Mouse (Mus musculus): ENCODE measurements around the gene Hap1.

Hap1 gene

DNA sequence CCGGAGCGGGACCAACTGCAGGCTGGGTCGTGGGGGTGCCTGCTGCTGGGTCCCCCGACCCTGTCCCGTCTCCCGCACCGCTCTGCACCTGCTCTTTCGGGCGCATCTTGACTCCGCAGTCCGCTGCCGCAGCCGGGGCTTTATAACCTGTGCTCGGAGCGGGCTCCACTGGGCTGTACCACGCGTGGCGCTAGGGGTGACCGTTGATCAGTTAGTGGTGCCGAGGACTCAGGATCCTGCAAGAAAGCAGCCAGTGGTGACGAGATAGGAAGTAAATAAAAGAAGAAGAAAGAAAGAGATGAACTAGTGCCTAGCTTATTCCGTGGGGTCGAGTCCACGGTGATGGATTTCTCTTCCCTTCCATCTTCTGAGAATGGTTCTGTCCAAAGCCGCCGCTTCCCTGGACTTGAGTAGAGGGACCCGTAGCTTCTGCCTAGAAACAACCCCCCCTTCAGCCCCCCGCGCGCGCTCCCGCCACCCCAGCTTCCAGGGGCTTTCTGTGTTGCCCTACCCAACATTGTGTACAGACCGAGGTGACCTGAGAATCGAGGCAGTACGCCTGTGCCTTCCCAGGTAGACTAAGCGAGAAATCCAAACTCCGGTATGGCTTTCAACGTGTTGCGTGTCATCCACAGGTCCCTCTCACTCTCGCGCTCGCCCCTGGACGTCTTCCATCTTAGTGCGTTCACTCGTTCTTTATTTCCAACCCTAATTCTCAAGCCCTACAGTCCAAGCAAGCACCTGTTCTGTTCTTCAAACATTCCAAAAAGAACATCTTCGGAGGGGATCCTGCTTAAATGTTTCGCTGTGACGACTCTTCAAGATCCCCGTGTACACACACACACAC, at the start of gene Hap1:
Gene Hap1, minus strand, starts transcription at position 157 of the 847 bp plus-strand sequence.
- DNase-seq: peak; percentile 69

DNA sequence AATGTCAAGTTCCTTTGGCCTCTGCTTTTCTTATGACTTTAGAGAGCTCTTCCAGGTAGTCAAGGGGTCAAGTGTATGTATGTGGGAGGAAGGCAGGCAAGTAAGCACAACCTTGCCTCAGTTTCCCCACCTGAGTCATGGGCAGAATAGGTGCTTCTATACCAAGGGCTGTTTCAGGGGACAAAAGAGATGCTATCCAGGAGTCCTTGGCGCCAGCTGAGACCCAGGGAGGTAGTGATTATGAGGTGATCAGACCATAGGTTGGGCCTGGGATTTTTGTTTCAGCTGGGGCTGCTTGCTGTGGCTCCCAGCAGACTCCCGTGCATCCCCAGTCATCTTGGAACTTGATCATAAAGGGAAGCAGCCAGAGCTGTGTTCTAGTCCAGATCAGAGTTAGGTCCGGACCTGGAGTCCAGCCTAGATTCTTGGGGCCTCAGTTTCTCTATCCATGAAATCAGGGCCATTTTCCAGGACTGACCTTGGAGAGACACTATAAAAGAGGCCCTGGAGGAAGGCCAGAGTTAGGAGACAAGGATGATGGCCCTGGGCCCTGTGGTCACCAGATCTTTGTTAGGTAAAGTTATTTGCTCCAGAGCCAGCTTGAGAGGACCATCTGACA, 48.6 kb upstream of the Hap1 start:
- DNase-seq: no peak

DNA sequence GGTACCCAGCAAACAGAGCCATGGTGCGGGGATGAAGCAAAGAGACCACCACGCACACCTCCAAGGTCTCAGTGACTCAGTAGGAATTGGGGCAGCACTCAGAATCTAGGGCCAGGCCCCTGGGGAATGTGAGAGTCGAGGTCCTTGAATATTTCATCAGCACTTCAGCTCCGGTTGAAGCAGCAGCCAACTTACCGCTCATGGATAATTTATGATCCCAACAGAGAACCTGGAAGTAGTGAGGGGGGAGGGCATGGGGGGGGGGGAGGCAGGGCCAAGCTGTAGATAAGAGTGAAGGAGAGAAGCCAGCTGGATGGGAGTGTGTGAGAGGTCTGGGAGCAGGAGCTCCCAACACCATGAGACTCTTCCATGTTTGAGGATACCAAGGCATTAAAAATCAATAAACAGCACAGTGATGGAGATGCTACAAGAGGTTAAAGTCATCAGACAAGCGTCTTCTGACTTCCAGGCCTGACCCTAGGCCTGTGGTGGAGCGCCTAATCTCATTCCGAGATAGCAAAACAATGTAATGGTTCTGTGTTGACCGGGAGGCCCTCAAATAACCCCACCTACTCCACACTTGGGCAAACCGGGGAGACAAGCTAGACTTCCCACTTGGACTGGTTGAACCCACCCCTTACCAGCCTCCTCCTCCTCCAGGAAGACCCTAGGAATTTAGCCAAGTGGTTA, 47.7 kb upstream of the Hap1 start:
- no peak for DNase-seq

DNA sequence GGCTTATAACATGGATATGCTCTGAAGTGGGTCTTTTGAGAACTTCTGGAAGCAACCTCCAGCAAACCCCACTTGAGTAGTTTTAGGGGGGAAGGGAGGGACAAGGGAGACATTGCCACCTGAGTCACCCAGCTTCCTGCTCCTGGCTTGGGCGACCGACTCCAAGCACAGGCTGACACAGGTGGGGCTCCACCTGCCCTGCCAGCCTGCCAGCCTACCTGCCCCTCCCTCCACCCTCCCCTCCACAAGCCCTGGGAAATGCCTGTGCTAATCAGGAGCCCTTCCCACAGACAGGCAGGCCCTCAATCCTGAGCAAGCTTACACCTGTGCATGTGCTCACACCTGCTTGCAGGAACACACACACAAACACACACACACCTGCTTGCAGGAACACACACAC, 46.8 kb upstream of the Hap1 start:
- DNase-seq: no peak

DNA sequence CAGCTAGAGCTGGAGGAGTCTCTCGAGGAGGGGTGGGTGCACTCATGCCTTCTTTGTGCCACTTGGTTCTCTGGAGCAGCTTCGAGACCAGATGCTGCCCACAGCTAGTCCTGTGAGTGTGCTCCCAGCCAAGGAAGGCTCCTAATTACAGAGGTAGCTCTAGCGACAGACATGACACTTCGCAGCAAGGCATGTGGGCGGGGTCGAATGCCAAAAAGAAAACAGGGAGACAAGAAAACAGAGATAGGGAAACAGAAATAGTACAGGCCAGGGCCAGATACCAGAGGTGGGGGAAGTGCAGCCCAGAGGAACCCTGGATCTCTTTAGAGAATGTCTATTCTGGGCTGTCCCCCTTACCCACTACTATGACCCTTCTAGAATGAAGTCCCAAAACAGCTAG, 46.3 kb upstream of the Hap1 start:
- no peak for DNase-seq

DNA sequence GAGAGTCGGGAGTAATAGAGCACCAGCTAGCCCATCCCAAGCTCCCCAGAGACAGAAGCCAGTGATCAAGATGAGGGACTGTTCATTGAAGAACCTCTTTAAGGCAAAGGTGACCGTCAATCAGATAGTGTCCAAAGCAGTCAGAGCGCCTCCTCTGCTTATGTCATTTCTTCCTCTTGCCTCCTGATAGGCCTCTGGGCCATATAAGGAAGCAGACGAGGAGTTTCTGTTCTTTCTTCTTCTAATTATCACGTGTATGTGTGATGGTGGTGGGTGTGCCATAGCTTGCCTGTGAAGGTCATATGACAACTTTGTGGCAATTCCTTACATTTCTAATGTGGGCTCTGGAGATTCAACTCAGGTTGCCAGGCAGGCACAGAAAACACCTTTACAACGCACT, 44.9 kb upstream of the Hap1 start:
- DNase-seq: no peak

DNA sequence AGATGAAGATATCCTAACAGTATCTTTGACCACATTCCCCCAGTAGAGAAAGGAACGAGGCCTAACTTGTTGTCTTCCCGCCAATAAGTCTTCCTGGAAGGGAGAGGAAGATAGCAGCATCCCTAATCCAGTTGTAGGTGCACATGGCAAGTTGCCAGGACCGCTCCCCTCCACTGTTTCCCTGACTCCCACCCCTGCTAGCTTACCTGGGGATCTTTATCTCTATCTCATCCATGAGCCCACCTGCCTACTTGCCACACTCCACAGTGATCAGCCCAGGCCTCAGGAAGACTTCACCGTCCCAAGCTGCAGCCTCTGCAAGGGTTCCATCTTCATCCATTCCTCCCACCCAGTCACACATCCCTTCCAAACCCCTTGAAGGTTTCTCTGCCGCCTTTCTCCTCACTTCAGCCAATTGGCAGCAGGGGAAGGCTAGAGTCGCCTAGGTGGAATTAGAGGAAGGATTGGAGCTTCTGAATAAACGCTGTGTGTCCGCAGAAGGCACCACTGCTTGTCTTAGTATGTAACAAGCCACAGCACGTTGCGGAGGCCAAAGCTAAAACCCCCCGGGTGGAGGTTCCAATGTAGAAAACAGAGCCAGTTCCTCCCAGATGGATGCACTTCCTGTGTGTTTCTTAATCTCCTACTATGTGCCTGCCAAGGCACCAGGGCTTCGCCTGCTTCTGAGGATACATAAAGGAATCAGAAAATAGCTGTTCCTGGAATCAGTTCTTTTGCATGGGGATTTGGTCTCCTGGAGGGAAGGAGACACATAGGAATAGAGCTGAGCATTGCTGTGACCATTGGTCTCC, 44.0 kb upstream of the Hap1 start:
- DNase-seq: no peak

DNA sequence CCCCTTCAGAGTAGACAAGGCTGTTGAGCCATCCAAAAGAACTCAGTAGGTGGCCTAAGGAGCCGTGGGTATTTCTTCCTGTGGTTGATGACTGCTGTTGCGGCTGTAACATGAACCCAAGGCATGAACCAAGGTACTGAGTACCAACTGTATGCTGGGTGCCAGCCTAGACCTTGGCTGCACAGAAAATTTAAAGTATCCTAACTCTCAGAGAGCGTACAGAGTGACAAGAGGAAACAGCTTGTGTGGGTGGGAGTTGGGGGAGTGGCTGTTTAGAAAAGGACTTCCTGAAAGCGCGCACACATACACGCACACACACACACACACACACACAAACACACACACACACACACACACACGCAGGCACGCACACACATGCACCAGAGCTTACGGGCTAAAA, 43.4 kb upstream of the Hap1 start:
- DNase-seq: peak; percentile 73

DNA sequence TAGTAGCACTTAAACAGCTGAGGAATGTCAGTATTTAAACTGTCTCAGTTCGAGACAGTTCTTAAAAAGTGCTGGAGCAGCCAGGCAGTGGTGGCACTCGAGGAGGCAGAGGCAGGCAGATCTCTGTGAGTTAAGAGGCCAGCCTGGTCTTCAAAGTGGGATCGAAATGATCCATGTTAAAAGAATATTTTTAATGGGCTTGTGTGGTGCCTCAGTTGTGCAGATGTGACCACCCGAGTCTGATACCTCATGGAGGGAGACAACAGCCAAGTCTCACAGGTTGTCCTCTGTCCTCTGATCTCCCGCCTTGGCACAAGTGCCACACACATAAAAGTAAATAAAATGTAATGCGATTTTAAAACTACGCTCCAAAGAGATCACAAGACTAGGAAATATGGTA, 42.6 kb upstream of the Hap1 start:
- no peak for DNase-seq

DNA sequence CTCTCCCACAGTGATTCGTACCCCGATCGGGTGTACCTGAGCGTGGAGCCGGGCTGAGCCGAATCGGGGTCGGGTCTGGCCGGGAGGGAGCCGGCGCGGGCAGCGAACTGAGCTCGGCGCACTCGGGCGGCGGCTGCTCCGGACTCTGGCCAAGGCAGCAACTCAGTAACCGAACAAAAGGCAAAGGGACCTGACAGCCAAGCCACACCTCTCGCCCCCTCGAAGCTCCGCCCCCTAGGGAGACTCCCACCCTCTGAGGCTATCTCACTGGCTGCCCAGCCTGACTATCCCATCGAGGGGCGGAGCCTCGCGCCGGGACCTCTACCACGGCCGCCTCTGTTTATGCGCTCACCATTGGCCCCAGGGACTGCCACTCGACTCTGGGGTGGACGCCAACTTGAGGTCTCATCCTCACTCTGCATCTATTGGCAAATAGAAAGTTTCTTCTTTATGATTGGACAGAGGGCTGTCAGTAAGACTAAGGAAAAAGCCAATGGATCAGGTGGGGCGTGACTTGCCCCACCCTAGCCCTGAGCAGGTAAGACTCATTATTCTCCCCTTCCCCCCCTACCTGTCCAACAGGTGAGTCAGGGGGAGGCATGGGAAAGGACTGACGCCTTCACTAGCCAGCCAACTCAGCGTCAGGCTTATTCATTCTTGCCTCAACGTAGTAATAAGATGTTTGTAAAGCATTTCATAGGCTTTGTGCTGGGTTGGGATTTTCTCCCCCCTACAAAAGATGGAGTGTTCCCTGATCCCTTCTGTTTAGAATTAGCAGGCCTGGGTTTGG, 41.9 kb upstream of the Hap1 start, which contains the start of gene Jup:
Gene Jup, minus strand, starts transcription at position 164 of the 790 bp plus-strand sequence.
- peak; percentile 98 for DNase-seq

DNA sequence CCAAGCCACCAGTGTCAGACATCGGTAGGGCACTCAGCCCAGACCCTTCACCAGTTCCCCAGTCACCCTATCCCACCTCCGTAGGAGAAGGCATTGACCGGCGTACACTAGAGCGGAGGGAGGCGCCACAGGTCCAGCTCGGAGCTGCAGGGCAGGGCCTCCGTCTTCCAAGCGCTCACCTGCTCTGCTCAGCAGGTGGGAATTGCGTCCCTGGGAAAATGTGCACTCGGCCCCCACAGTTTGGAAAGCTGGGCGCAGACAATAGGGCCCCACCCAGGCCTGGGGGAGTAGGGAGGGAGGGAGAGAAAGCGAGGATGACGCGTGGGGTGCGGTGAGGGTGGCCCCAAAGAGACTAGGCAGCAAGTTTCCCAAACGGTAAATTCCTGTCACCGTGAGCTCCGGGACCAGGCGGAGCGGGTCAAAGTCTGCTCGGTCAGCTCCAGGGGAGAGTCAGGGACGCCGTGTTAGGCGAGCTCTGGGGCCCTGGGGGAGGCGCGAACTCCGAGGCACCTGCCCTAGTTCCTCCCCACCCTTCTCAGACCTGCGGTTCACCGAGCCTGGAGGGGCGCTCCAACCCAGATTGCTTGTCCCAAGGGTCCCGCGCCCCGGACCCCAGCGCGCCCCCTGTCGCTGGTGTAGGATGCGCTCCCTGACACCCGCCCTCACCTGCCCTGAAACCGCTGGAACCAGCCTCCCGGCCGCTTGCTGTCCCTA, 41.1 kb upstream of the Hap1 start:
- peak; percentile 83 for DNase-seq

DNA sequence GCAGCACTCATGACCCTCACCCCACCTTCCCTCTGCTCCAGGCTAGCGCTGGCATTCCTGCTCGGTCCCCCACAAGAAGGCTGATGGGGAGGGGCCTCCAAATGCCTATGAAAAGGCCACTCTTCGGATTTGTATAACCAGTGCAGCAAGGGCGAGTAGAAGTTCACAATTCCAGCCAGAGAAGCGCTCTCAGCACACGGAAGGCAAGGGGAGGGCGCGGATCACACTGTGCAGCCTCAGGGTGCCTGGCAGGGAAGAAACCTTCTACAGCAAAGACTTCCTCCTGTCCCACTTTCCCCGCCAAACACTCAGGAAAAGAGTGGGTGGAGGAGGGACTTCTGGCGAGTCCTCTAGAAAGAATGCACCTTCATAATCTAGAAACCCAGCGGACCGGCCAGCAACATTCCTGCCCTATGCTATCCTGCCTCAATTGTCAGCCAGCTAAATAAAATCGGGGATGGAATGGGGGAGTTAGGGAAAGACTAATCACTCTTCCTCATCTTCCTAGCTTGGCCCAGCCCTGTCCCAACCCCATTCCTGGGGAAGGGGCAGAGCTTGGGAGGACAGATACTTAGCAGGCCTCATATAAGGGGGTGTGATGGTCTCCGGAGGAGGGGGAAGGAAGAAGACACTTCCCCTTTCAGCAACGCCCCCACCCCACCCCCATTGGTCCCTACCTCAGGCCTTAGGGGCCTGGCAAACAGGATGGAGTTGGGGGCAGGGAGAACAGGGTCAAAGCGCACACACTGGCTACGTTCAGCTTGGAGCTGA, 40.1 kb upstream of the Hap1 start:
- peak; percentile 53 for DNase-seq

DNA sequence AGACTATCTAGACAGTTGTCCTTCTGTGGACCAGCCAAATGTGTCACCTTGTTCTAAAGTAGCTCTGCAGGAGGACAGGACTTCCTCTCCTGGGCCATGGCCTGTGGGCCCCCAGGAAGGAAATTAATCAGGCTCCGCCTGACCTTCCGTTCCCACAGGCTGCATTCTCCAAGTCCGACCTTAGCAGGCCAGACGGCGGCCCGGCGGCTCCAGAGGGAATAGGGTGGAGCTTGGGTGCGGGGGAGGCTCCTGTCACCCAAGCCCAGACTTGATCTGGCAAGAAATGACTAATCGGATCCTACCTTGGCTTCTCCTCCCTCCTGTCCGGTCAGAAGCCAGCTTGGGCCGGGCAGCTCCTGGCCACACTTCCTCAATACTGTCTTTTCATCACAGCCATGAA, 39.3 kb upstream of the Hap1 start:
- no peak for DNase-seq

DNA sequence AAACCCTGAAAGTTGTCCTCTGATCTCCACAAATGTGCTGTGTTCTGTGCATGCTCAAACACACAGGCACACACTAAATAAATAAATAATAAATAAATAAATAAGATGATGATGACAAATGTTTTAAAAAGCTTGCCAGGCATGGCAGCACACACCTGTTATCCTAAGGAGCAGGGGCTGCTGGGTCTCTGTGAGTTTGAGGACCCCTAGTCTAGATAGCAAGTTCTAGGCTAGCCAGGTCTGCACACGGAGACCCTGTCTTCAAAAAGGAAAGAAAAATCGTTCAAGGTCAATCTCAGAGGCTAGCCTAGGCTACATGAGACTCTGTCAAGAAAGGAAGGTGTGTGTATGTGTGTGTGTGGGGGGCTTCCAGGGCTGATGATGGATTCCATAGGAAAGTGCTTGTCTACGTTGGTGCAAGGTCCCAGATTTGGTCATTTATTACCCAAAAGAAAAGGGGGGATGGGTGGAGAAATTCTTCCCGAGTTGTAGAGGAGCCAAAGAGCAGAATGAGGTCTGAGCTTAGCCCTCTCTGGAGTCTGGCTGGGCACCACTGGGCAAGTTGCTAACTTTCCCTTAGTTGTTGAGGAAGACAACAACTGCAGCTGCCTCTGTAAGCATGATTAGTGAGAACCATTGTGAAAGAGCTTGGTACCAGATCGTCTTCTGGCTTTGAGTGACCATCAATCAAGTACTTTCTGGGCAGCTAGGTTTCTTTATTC, 38.6 kb upstream of the Hap1 start:
- DNase-seq: no peak

DNA sequence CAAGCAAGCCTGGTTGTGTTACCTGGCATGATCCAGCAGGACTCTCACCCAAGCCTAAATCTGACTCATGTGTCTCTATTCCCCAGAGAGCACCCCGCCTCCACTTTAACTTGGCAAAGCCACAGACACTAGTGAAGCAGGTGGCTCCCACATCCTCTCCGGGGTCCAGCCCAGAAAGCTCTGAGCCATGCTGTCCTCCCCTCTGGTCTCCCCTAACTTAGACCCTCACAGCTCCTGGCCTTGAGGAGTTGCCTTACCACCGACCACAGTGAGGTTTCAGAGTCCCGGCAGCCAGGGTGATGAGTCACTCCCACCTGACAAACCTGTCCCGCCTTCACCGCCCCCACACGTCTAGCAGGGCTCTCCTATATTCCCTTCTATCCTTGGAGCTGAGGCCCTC, 37.8 kb upstream of the Hap1 start:
- DNase-seq: peak; percentile 47

DNA sequence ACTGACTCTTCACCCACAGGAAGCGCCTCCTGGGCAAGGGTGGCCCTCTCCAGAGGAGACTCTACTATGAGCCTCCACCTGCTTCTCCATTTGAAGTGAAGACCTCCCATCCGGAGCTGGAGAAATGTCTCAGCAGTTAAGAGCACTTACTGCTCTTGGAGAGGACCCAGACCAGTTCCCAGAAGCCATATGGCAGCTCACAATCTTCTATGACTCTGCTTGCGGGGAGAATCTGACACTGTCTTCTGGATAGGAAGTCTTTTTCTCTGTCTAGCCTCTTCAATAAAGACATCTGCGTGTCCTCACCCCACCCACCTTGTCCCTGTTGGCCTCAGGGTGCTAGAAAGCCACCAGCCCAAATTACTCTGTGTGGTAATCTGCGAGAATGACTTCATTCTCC, 37.0 kb upstream of the Hap1 start:
- DNase-seq: no peak

DNA sequence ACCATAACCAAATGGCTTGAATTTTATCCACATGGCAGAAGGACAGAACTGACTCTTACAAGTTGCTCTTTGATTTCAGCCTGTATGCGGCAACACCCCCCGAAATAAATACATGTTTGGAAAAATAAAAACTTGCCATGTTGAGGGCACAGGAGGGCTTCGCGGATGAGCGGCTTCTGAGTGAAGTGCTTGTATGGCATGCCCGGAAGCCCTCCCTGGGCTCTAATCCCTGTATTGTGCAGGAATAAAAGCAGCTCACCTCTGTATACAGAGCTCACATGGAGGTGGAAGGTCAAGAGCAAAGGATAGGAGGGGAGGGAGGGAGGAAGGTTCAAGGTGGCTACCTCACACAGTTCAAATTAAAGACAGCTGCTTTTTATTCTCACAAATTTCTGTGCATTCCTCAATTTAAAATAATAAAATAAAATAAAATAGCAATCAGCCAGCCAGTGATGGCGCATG, 36.0 kb upstream of the Hap1 start:
- DNase-seq: no peak

DNA sequence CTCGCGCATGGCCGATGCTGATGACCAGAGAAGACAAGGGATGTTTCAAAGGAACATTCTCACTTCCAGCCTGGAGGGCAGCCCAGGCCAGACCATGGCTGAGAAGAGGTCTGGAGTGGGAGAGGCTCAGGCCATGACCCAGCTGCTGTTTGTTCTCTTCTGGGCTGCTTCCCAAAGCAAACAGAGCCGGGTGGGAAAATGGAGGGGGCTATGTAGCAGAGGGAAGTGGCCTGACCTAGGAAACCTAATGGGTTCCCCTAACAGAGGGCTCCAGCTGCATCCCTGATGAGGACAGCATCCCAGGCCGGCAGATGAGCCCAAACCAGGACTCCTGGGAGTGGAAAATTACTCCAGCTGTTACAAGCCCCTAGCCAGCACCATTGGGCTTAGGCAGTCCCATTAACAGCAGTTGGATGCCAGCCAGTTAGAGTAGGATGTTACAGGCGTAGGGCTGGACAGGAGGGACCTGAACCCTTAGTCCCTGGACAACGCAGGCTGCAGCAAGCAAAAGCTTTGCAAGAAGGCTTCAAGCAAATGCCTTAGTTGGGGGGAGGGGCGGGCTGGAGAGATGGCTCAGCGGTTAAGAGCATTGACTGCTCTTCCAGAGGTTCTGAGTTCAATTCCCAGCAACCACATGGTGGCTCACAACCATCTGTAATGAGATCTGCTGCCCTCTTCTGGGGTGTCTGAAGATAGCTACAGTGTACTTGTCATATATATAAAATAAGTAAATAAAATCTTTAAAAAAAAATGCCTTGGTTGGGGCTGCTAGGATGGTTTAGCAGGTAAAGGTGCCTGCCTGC, 35.4 kb upstream of the Hap1 start:
- DNase-seq: no peak

DNA sequence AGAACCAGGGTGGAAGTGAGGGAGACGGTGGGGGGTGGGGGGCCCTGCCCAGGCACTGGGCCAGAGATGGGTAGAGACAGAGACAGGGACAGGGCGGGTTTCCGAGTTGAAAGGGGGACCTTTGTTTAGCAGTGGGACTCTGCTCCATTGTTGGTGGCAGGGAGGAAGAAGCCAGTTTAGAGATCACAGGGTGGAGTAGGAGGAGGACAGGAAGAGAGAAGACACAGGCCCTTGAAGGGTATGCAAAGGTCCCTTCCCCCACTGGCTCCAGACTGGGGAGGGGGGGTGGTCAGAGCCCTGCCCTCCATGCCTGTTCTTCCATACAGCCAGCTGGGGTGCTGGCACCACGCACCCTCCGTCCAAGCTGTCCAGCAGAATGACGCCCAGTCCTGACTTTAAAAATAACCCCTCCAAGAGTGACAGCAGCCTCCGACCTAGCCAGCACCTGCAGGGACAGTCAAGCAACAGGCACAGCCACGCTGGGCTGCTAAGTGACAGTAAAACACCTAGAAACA, 34.1 kb upstream of the Hap1 start:
- DNase-seq: peak; percentile 47

Data from thymus, postnatal 14 days (tissue).